Mouse (Mus musculus): ENCODE measurements around the gene Sult1b1. TPM values are rescaled to one million over a fixed set of nuclear protein-coding genes. Genes with fewer than 3 reads are reported as not detected.
"Not testable (repeated sequence)": the region's sequence is repeated elsewhere in the genome, so short reads cannot be mapped to it uniquely, and the experiment has no call there.

Gene Sult1b1
- not detected for total RNA-seq (2021)

- DNase-seq, result no peak
Measured at GRCm38 (mm10) chr5:87538111-87538510, at the start of gene Sult1b1. Gene Sult1b1, minus strand, starts transcription at chr5:87538195.

GRCm38 (mm10) chr5:87580389-87580788 lies 42.4 kb upstream of the Sult1b1 start:
- DNase-seq, result no peak
- intact Hi-C loops (cut with DNase I), result no loop called here

More at GRCm38 (mm10) chr5:87538111-87538510, at the start of gene Sult1b1:
- intact Hi-C loops (cut with DNase I), result no loop called here

- no peak for DNase-seq
- intact Hi-C loops (cut with DNase I), result no loop called here
Measured at GRCm38 (mm10) chr5:87574174-87574573, 36.2 kb upstream of the Sult1b1 start.

- DNase-seq, result no peak
- intact Hi-C loops (cut with DNase I), result no loop called here
Measured at GRCm38 (mm10) chr5:87573490-87573889, 35.5 kb upstream of the Sult1b1 start.

GRCm38 (mm10) chr5:87572781-87573180 lies 34.8 kb upstream of the Sult1b1 start:
- intact Hi-C loops (cut with DNase I), result no loop called here
- no peak for DNase-seq

- no peak for DNase-seq
- intact Hi-C loops (cut with DNase I), result no loop called here
Measured at GRCm38 (mm10) chr5:87568845-87569244, 30.9 kb upstream of the Sult1b1 start, which contains the start of gene Sult1d1. Gene Sult1d1, minus strand, starts transcription at chr5:87569027.

- DNase-seq, result no peak
- intact Hi-C loops (cut with DNase I), result no loop called here
Measured at GRCm38 (mm10) chr5:87567306-87567705, 29.3 kb upstream of the Sult1b1 start.

GRCm38 (mm10) chr5:87562966-87563365 lies 25.0 kb upstream of the Sult1b1 start:
- intact Hi-C loops (cut with DNase I), result no loop called here

GRCm38 (mm10) chr5:87562526-87562925 lies 24.5 kb upstream of the Sult1b1 start:
- no peak for DNase-seq
- intact Hi-C loops (cut with DNase I), result no loop called here

More at GRCm38 (mm10) chr5:87562966-87563365, 25.0 kb upstream of the Sult1b1 start:
- DNase-seq, result no peak

GRCm38 (mm10) chr5:87560145-87560544 lies 22.1 kb upstream of the Sult1b1 start:
- no peak for DNase-seq

GRCm38 (mm10) chr5:87550935-87551334 lies 12.9 kb upstream of the Sult1b1 start:
- no peak for DNase-seq
- intact Hi-C loops (cut with DNase I), result no loop called here

More at GRCm38 (mm10) chr5:87560145-87560544, 22.1 kb upstream of the Sult1b1 start:
- intact Hi-C loops (cut with DNase I), result no loop called here

- intact Hi-C loops (cut with DNase I), result no loop called here
- no peak for DNase-seq
Measured at GRCm38 (mm10) chr5:87535994-87536644, 1.9 kb downstream of the Sult1b1 start.

GRCm38 (mm10) chr5:87532288-87532687 lies 5.7 kb downstream of the Sult1b1 start:
- no peak for DNase-seq
- intact Hi-C loops (cut with DNase I), result no loop called here

- intact Hi-C loops (cut with DNase I); DNase-seq: not testable (repeated sequence)
Measured at GRCm38 (mm10) chr5:87523561-87523960, 14.4 kb downstream of the Sult1b1 start.

GRCm38 (mm10) chr5:87505776-87506458 lies 32.1 kb downstream of the Sult1b1 start:
- DNase-seq, result no peak
- intact Hi-C loops (cut with DNase I), result no loop called here

GRCm38 (mm10) chr5:87502687-87503086 lies 35.3 kb downstream of the Sult1b1 start:
- intact Hi-C loops (cut with DNase I), result no loop called here
- no peak for DNase-seq

GRCm38 (mm10) chr5:87499341-87499740 lies 38.7 kb downstream of the Sult1b1 start:
- DNase-seq, result no peak
- intact Hi-C loops (cut with DNase I), result no loop called here

GRCm38 (mm10) chr5:87498936-87499335 lies 39.1 kb downstream of the Sult1b1 start:
- DNase-seq, result no peak
- intact Hi-C loops (cut with DNase I), result no loop called here

GRCm38 (mm10) chr5:87490771-87491170 lies 47.2 kb downstream of the Sult1b1 start, which contains the start of gene Ugt2a1:
Gene Ugt2a1, minus strand, starts transcription at chr5:87490871.
- intact Hi-C loops (cut with DNase I), result no loop called here
- DNase-seq, result no peak

- DNase-seq; intact Hi-C loops (cut with DNase I): not testable (repeated sequence)
Measured at GRCm38 (mm10) chr5:87486706-87487105, 51.3 kb downstream of the Sult1b1 start, which contains the start of gene Gm43638. Gene Gm43638, minus strand, starts transcription at chr5:87486806.

GRCm38 (mm10) chr5:87482160-87482559 lies 55.8 kb downstream of the Sult1b1 start, which contains the start of gene Ugt2a2:
Gene Ugt2a2, minus strand, starts transcription at chr5:87482260.
- DNase-seq, result no peak
- intact Hi-C loops (cut with DNase I), result no loop called here
